Comparison of ENCODE assay signal across 9 mouse cellular contexts in the genomic region with DNA sequence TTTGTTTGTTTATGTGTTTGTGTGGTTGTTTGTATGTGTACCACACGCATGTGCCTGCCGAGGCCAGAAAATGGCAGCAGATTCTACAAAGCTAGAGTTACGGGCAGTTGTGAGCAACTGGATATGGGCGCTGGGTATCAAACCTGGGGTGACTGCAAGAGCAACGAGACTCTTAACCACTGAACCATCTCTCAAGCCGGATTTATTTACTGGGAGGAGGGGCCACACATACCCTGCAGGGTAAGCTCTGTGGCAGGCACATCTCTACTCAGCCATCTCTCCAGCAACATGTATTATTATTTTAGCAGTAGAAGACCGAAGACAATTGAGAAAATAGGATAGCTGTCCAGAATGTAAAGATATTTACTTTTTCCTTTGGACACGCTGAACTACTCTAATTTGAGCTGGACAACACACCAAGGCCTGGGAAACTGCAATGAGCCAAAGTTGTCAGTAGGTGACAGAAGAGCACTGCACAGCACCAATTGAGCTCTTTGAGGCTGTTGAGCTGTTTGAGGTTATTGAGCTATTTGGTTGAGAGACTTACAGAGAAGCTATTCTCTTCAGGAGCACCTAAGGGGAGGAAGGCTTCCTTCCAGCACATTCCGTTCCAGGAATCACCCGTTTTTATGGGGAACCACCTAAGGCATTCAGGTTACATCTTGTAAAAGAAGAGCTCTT.
DNase-seq lines count a peak whose midpoint lies in the region; ATAC-seq and TF ChIP-seq lines count a peak whose summit lies in the region.
"Had no signal": no experiment of that assay in that cellular context is flagged by ENCODE, and none has a peak within 500 bp of the region (broad histone marks: within the 10 kb centered on the region; RNA-seq: fewer than 3 reads in every experiment).

No protein-coding gene starts in this region.

- no peak overlapping the region for H3K4me3 ChIP-seq in E14TG2a.4 (replicated peaks; ENCODE audit: low read length)
- H3K4me3 ChIP-seq in embryonic facial prominence, embryonic 14.5 days (ENCODE audit: low read depth, low read length), result no peak overlapping the region
- H3K4me3 ChIP-seq in heart, postnatal 0 days (ENCODE audit: low read depth, low read length), result no peak overlapping the region
- H3K4me3 ChIP-seq in lung, embryonic 14.5 days (ENCODE audit: low read depth, low read length), result no peak overlapping the region
- H3K4me3 ChIP-seq: limb, embryonic 15.5 days had no signal

- WGBS in embryonic facial prominence, embryonic 14.5 days, result 51% methylated on average over 10 of the region's 10 CpGs
- WGBS in heart, postnatal 0 days, result 48% methylated on average over 10 of the region's 10 CpGs
- 56% methylated on average over 10 of the region's 10 CpGs for WGBS in lung, embryonic 14.5 days

- no peak overlapping the region for H3K27ac ChIP-seq in embryonic facial prominence, embryonic 14.5 days (replicated peaks; ENCODE audit: low read depth, low read length)
- H3K27ac ChIP-seq in heart, postnatal 0 days (ENCODE audit: low read depth), result no peak overlapping the region
- H3K27ac ChIP-seq in lung, embryonic 14.5 days (ENCODE audit: low read depth), result no peak overlapping the region
- H3K27ac ChIP-seq: limb, embryonic 15.5 days had no signal

- H3K4me2 ChIP-seq in embryonic facial prominence, embryonic 14.5 days (ENCODE audit: low read depth, low read length), result no peak overlapping the region
- H3K4me2 ChIP-seq in heart, postnatal 0 days (ENCODE audit: low read depth, low read length), result no peak overlapping the region
- H3K4me2 ChIP-seq in lung, embryonic 14.5 days, result no peak overlapping the region
- H3K4me2 ChIP-seq: limb, embryonic 15.5 days had no signal

- TF ChIP-seq CTCF in E14TG2a.4 (conservative IDR thresholded peaks at IDR 0.05; ENCODE audit: low read length), result peak; percentile 90
- peak; percentile 98 for TF ChIP-seq CTCF in heart, postnatal 0 days (IDR thresholded peaks at IDR 0.05; ENCODE audit: low read depth)
- TF ChIP-seq CTCF in lung, embryonic 14.5 days (IDR thresholded peaks at IDR 0.05; ENCODE audit: low read depth), result peak; percentile 97

- DNase-seq in adrenal gland, postnatal 14 days, result peak; percentile 54
- peak; percentile 84 for DNase-seq in embryonic facial prominence, embryonic 14.5 days (ENCODE audit: low spot score)
- DNase-seq in heart, postnatal 0 days (ENCODE audit: low spot score), result peak; percentile 83
- DNase-seq in kidney, postnatal 36 days, result peak; percentile 41 to 61
- peak; percentile 90 for DNase-seq in lung, embryonic 14.5 days
- DNase-seq in retina, embryonic 14.5 days (ENCODE audit: low spot score), result peak; percentile 83
- DNase-seq in ovary, postnatal 10 days (ENCODE audit: low spot score), result no peak

- H3K36me3 ChIP-seq in E14TG2a.4 (ENCODE audit: insufficient read depth, low read length), result no peaks in the 10 kb centered on the region
- no peaks in the 10 kb centered on the region for H3K36me3 ChIP-seq in embryonic facial prominence, embryonic 14.5 days (ENCODE audit: control insufficient read depth, insufficient read depth, low read length)
- no peaks in the 10 kb centered on the region for H3K36me3 ChIP-seq in heart, postnatal 0 days (replicated peaks; ENCODE audit: control insufficient read depth, insufficient read depth, low read length)
- H3K36me3 ChIP-seq in lung, embryonic 14.5 days (ENCODE audit: insufficient read depth), result no peaks in the 10 kb centered on the region
- H3K36me3 ChIP-seq: limb, embryonic 15.5 days had no signal

- H3K9ac ChIP-seq in embryonic facial prominence, embryonic 14.5 days (ENCODE audit: low read depth, low read length), result no peak overlapping the region
- no peak overlapping the region for H3K9ac ChIP-seq in heart, postnatal 0 days (replicated peaks; ENCODE audit: low read depth, low read length)
- no peak overlapping the region for H3K9ac ChIP-seq in lung, embryonic 14.5 days
- H3K9ac ChIP-seq: limb, embryonic 15.5 days had no signal

- peak; percentile 83 for ATAC-seq in embryonic facial prominence, embryonic 14.5 days (ENCODE audit: low read depth)
- ATAC-seq in heart, postnatal 0 days (ENCODE audit: insufficient read depth, low read depth), result peak; percentile 62
- ATAC-seq in lung, embryonic 14.5 days (ENCODE audit: insufficient read depth), result peak; percentile 85

- 0 out of 2 replicates have a peak, but pooled peaks cover 5% of the 10 kb centered on the region for H3K4me1 ChIP-seq in E14TG2a.4 (replicated peaks; ENCODE audit: low read depth, low read length)
- no peaks in the 10 kb centered on the region for H3K4me1 ChIP-seq in embryonic facial prominence, embryonic 14.5 days (ENCODE audit: control insufficient read depth, insufficient read depth, low read length)
- H3K4me1 ChIP-seq in heart, postnatal 0 days (ENCODE audit: control insufficient read depth, insufficient read depth), result 0 out of 2 replicates have a peak, but pooled peaks cover 4% of the 10 kb centered on the region
- no peaks in the 10 kb centered on the region for H3K4me1 ChIP-seq in lung, embryonic 14.5 days (ENCODE audit: insufficient read depth)
- H3K4me1 ChIP-seq: limb, embryonic 15.5 days had no signal

- H3K9me3 ChIP-seq in E14TG2a.4 (ENCODE audit: low read length), result no peaks in the 10 kb centered on the region
- no peaks in the 10 kb centered on the region for H3K9me3 ChIP-seq in embryonic facial prominence, embryonic 14.5 days (ENCODE audit: control insufficient read depth, low read length)
- no peaks in the 10 kb centered on the region for H3K9me3 ChIP-seq in heart, postnatal 0 days (replicated peaks; ENCODE audit: control insufficient read depth, low read length)
- no peaks in the 10 kb centered on the region for H3K9me3 ChIP-seq in lung, embryonic 14.5 days (ENCODE audit: low read depth, low read length)
- H3K9me3 ChIP-seq: limb, embryonic 15.5 days had no signal

- TF ChIP-seq EP300 in heart, postnatal 0 days (IDR thresholded peaks at IDR 0.05; ENCODE audit: low read depth), result no peak

- H3K27me3 ChIP-seq in E14TG2a.4 (ENCODE audit: insufficient read depth, low read length), result no peaks in the 10 kb centered on the region
- no peaks in the 10 kb centered on the region for H3K27me3 ChIP-seq in embryonic facial prominence, embryonic 14.5 days (replicated peaks; ENCODE audit: control insufficient read depth, insufficient read depth, low read length)
- H3K27me3 ChIP-seq in heart, postnatal 0 days (ENCODE audit: control insufficient read depth, insufficient read depth, low read length), result no peaks in the 10 kb centered on the region
- H3K27me3 ChIP-seq in lung, embryonic 14.5 days (ENCODE audit: insufficient read depth, low read length), result no peaks in the 10 kb centered on the region
- H3K27me3 ChIP-seq: limb, embryonic 15.5 days had no signal
